Mouse (Mus musculus) liver, postnatal 0 days (tissue): Measurements from ENCODE around the gene Ntrk3.

Experiments
- CTCF ChIP-seq: sonication (generic); IDR thresholded peaks from 2 replicates; pipeline ENCODE4 v1.5.1; 2016; ENCODE audit warnings: antibody characterized with exemption, low read depth
- EP300 ChIP-seq: IDR thresholded peaks from 2 replicates; pipeline ENCODE4 v1.6.1; 2016; ENCODE audit warnings: antibody characterized with exemption, low read depth, mild to moderate bottlenecking

- TF ChIP-seq EP300, result no peak
- TF ChIP-seq CTCF, result no peak
Measured at GRCm38 (mm10) chr7:78409970-78410369, 327.8 kb downstream of the Ntrk3 start.
